Mouse (Mus musculus): ENCODE data around the gene Bag3.
"Not testable (repeated sequence)": the region's sequence is repeated elsewhere in the genome, so short reads cannot be mapped to it uniquely, and the experiment has no call there.

Gene Bag3

GRCm38 (mm10) chr7:128538196-128538595 lies 14.8 kb downstream of the Bag3 start:
- peak; percentile 95 for DNase-seq

- peak; percentile 88 for DNase-seq
These were observed 15.4 kb downstream of the Bag3 start for GRCm38 (mm10) chr7:128538769-128539168.

- peak; percentile 93 for DNase-seq
These were observed 16.7 kb downstream of the Bag3 start for GRCm38 (mm10) chr7:128540111-128540510.

DNA sequence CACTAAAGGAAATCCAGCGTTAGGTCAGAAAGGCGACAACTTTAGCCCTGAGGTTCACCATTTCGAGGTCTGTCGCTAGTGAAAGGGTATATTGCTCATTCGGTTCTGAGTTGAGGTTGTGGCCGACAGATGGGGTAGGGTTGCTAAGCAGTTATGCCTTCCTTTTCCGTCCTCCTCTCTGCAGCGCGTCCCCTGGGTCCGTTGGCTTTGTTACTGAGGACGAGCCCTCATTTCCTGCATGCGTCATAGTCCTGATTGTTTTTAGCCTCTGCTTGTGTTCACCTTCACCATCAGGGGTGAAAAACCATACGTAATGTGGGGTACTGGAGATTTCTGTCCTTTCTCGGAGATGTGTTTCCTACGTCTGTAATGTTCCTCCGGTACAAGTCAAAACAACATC lies 17.3 kb downstream of the Bag3 start:
- peak; percentile 97 for DNase-seq

GRCm38 (mm10) chr7:128541186-128541585 lies 17.8 kb downstream of the Bag3 start:
- peak; percentile 98 for DNase-seq

- peak; percentile 92 for DNase-seq
These were observed 18.4 kb downstream of the Bag3 start for GRCm38 (mm10) chr7:128541771-128542170.

- peak; percentile 91 for DNase-seq
These were observed 19.1 kb downstream of the Bag3 start for GRCm38 (mm10) chr7:128542488-128542887.

DNA sequence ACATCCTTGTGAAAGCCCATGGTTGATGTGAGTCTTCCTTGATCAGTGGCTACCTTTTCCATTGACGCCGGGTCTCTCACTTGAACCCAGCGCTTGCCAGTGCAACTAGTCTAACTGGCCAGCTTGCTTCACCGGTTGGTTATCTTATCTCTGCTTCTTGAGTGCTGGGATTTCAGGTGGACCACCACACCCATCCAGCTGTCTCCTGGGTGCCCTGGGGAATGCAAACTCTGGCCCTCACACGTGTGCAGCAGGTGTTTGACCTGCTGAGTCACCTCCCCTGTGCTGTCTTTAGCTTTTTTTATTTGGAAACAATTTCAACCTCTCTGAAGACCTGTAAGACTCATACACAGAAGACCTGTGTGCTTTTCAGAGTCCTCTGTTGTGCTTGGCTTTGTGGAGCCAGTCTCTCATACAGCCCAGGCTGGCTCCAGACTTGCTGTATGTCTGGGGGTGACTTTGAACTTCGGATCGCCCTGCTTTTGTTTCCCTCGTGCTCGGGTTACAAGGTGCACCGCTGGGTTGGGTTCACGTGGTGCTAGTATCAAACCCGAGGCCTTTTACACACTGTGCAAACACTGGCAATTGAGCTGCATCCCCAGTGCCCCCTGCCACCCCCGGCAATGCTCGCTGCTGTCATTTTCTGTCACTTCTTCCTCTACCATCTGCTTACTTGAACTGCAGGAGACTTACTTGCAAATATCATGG lies 19.9 kb downstream of the Bag3 start:
- DNase-seq: peak; percentile 89

- peak; percentile 86 for DNase-seq
These were observed 20.5 kb downstream of the Bag3 start for GRCm38 (mm10) chr7:128543961-128544360.

DNA sequence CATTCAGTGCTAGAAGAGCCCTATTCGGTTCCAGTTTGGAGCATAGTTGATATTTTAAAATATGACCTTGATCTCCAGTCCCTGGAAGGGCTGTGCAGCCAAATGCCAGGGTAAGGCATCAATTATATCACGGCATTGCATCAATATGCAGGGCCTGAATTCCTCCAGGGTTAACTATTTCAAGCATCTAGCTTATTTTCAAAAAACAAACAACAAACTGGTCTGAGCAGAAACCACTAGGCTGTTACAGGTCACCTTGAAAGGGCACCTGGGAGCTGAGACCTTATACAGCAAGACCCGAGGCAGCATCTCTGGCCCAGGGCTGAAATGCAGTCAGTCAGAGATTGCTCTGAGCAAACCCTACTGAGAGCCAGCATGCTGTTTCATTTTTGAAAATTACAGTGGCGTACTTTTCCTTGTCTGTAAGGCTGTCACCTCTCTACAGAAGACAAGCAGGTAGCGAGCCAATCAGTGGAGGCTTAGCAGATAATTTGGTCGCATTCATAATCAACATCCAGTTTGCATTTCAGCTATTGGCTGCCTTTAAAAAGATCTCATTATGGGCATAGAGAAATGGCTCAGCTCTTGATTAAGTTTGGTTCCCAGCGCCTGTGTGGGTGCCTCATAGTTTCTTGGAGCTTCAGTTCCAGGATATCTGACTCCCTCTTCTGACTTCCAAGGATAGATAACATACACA lies 21.3 kb downstream of the Bag3 start:
- peak; percentile 57 for DNase-seq

DNA sequence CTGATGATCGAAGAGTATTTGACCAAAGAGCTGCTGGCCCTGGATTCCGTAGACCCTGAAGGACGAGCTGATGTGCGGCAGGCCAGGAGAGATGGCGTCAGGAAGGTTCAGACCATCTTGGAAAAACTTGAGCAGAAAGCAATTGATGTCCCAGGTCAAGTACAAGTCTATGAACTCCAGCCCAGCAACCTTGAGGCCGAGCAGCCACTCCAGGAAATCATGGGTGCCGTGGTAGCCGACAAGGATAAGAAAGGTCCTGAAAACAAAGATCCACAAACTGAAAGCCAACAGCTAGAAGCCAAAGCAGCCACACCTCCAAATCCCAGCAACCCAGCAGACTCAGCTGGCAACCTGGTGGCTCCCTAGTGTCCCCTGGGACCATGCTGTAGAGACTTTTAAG lies 22.6 kb downstream of the Bag3 start:
- peak; percentile 86 for DNase-seq

- DNase-seq: no peak
These were observed 25.7 kb downstream of the Bag3 start for GRCm38 (mm10) chr7:128549137-128549536.

DNA sequence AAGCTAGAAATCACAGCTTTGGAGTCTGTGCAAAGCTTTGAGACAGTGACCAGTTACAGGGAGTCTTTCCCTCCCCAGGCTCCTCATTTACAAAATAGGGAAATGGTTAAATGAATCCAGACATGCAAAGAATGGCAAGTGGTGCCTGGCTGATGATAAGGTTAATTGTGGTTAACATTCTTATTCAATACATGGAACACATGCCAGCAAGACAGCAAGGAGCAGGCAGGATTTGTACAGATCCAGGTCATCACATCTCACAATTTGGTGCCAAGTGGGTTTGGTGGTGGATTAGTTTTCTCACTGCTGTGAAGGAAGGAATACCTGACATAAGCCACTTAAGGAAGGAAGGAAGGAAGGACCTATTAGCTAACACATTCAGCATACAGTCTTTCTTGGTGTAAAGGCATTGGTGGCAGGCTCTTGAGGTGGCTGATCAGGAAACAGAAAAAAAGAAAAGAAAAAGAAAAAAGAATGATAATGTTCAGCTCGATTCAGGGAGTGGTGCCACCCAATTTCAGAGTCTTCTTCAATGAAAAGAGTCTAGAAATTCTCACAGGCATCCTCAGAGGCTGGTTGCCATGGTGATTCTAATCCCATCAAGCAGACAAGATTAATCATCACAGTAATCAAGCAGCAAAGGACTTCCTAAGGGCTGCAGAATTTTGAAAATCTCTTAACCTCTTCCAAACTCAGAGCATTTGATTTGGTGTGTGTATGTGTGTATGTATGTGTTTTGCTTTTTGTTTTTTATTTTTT lies 27.1 kb downstream of the Bag3 start:
- DNase-seq: peak; percentile 83

DNA sequence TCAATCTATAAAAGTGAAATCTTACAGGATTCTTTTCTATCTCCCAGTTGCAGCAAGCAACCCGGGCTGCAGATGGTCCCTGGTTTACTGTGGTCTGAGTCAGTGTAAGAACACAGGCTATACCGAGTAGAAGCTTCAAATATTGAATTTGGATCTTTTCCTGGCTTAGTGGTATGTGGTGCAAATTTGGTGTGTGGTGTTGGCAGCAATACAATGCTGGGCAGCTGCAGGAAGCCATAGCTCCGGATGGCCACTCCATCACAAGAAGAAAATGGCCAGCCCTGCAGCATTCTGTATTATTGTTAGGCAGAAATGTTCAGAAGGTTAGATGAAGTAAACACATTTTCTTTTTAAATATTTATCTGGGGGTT lies 27.7 kb downstream of the Bag3 start:
- DNase-seq: no peak

DNA sequence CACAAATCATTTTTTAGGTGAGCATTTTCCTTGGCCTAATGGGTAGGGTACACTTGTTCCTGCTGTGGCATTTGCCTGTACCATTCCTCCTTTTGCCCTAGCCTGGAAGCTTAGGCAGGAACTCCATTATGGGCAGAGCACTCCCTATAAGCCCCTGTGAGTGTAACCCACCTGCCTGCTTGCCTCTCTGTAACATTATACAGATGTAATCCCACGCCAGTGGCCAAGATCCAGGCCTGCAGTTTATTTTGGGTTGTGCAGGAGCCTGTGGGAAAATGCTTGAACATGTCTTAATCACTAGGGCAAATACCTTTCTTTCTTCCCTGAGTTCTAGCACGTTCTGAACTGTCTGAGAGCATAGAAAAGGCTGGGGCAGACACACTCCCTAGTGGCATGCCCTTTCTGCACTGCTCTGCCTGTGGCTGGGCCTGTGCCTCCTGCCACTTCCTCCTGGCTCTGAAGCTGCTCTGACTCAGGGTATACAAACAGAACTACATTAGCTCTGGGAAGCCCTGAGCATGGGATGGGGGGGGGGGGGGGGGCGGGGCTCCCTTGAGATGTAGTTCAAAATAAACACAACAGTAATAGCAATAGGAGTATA lies 29.8 kb downstream of the Bag3 start:
- no peak for DNase-seq

GRCm38 (mm10) chr7:128554502-128554901 lies 31.1 kb downstream of the Bag3 start:
- DNase-seq: no peak

DNA sequence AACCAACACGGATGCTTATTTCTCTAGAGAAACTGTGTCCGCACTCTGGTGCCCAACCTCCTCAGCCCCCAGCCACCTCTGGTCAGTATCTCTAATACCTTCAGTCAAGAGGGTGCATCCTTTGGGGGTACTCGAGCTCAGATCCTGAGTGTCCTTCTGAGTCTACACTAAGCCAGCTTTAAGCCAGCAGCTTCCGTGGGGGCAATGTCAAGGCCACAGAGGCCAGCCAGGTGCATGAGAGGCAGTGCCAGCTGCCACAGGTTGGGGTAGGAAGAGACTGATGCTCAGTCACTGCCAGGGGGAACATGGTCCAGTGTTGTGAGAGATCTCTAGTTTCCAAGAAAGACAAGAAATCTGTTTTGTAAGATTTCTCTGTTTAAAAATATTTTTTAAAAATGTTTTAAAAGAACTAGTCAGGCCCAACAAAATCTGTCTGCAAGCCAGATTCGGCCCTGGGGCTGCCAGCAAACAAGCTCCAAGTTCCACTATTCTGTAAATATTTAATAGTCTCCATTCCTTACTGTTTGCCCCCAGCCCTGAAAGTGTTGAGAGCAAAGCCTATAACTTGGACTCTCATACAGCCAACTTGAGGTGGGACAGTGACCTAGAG lies 31.8 kb downstream of the Bag3 start:
- DNase-seq: no peak

DNA sequence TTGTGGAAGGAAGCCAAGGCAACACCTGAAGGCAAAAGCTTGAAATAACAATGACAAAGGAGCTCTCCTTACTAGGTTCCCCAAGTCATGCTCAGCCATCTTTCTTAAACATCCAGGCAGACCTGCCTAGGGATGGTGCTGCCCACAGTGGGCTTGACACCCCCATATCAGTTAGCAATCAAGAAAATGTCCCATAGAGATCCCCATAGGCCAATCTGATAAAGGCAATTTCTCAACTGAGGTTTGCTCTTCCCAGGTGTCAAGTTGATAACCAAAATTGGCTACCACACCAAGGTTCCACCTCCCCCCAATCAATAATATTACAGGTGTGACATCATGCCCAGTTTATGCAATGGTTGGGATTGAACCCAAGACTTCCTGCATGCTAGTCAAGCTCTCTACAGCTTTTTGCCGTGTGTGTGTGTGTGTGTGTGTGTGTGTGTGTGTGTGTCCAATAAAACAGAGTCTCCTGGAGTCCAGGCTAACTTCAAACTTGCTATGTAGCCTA lies 33.6 kb downstream of the Bag3 start:
- DNase-seq: no peak

DNA sequence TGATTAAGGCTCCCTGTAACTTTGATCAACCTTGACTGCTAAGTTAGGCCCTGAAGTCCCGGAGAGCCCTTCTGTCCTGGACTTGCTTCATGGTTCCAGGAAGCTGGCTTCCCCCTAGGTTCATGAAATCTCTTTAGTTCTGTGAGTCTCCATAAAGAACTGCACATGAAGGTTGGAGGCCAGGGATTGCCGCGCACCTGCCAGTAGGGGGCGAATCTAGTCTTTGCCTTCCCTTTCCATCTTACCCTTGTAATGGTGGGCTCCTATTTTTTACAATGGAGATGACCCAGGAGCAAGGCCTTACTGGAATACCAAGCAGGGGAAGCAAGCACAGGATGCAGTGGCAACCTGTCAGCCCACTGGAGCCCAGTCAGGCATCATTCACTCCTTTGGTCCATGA lies 40.0 kb downstream of the Bag3 start:
- DNase-seq: no peak

GRCm38 (mm10) chr7:128566311-128566710 lies 42.9 kb downstream of the Bag3 start:
- DNase-seq: no peak

DNA sequence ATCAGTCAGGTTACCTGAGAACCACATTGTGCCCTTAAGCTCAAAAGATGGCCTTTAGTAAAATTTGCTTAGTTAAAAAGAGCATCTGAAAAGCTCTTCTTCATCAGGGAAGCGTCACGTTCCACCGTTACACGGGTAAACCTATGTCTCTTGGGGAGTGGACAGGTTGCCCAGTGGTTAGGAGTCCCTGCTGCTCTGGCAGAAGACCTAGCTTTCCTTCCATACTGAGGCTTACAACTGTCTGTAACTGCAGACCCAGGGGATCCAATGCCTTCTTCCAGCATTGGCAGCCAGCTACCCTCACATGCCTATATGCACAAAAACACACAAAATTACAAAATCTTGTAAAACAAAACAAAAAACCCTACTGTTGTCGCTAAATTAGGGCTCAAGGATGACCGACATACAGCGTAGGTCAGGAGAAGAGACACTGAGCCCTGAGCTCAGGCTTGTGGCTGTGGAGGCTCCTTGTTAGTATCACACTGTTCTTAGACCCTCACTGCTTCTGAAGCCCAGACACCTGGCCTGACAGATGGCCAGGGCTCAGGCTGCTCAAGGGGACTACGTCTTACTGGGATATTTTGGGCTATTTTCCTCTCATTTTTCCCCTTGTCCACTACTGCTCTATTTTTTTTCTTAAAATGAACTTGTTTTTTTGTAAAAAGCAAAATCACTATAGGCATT lies 44.3 kb downstream of the Bag3 start:
- DNase-seq: no peak

DNA sequence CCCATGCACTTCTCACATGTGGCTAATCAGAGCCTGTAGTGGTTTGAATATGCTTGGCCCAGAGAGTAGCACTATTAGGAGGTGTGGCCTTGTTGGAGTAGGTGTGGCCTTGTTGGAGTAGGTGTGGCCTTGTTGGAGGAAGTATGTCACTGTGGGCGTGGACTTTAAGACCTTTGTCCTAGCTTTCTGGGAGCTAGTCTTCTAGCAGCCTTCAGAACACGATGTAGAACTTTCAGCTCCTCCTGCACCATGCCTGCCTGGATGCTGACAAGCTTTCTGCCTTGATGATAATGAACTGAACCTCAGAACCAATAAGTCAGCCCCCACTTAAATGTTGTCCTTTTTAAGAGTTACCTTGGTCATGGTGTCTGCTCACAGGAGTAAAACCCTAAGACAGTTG lies 46.0 kb downstream of the Bag3 start:
- not testable (repeated sequence) for DNase-seq

Measured in heart, adult 11 months (tissue).